Mouse (Mus musculus) ES-Bruce4 (cell line): ENCODE measurements around the gene Zfp169.

Experiments used
- CTCF ChIP-seq: IDR thresholded peaks from one replicate; pipeline ENCODE4 v1.8.1; 2011; ENCODE audit warnings: low read depth, low read length
- EP300 ChIP-seq: IDR thresholded peaks from 2 replicates; pipeline ENCODE4 v1.6.1; 2011; ENCODE audit warnings: low read depth, low read length; ENCODE audit not compliant: insufficient read depth
- POLR2A ChIP-seq: IDR thresholded peaks from one replicate; pipeline ENCODE4 v1.8.1; 2011; ENCODE audit warnings: low read length; ENCODE audit not compliant: insufficient read depth

DNA sequence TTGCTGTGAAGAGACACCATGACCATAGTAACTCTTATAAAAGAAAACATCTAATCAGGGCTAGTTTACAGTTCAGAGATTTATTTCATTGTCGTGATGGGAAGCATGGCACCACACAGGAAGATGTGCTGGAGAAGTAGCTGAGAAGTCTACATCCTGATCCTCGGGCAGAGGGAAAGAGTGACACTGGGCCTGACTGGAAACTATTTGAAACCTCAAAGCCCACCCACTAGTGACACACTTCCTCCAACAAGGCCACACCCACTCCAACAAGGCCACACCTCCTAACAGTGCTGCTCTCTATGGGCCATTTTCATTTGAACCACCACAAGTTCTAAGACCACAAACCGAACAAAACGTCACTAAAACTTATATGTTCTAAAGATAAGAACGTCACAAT lies 12.5 kb upstream of the Zfp169 start:
- TF ChIP-seq CTCF (no peak), POLR2A (no peak), EP300 (no peak)
